Comparison of ENCODE assay signal across 20 mouse cellular contexts in the genomic region with DNA sequence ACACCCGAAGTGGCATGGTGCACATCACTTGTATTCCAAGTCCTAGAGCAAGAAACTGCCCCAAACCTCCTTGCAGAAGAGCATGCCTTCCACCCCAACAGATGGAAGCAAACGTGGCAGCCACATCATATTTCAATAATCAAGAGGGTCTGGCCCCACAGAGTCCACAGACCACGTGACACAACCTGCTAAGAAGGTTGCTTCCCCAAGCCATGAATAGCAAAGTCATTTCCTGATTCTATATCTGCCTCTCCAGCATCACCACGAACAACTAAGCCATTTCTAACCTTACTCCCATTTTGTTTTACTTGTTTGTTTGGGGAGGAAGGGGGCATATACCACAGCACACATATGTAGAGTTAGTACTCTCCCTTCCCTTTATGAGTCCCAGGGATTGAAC.
"Had no signal": no experiment of that assay in that cellular context is flagged by ENCODE, and none has a peak within 500 bp of the region (broad histone marks: within the 10 kb centered on the region; RNA-seq: fewer than 3 reads in every experiment).

No protein-coding gene starts in this region.

- H3K9me3 ChIP-seq: kidney, embryonic 15.5 days; liver, embryonic 13.5 days; megakaryocyte, embryonic 14.5 days; midbrain, embryonic 10.5 days; midbrain, embryonic 13.5 days; neural tube, embryonic 13.5 days had no signal

- H3K4me2 ChIP-seq: kidney, embryonic 15.5 days; liver, embryonic 13.5 days; midbrain, embryonic 13.5 days; neural tube, embryonic 13.5 days had no signal

- H3K27me3 ChIP-seq: kidney, embryonic 15.5 days; liver, embryonic 13.5 days; megakaryocyte, embryonic 14.5 days; midbrain, embryonic 13.5 days had no signal

- DNase-seq: kidney, postnatal 10 days; kidney, postnatal 36 days; liver, embryonic 13.5 days; lung, adult 2 months; lung, postnatal 14 days; lung, postnatal 4 days; right cerebral cortex, adult 18-20 months; right cerebral cortex, postnatal 14 days; right cerebral cortex, postnatal 4 days; thymus, adult 2 months; thymus, postnatal 14 days; thymus, postnatal 4 days had no signal

- H3K27ac ChIP-seq: kidney, embryonic 15.5 days; left cerebral cortex, adult 2 months; liver, embryonic 13.5 days; midbrain, embryonic 10.5 days; midbrain, embryonic 13.5 days; neural tube, embryonic 13.5 days; stomach, postnatal 0 days had no signal

- H3K36me3 ChIP-seq: kidney, embryonic 15.5 days; liver, embryonic 13.5 days; midbrain, embryonic 10.5 days; midbrain, embryonic 13.5 days; neural tube, embryonic 13.5 days had no signal

- H3K4me3 ChIP-seq: kidney, embryonic 15.5 days; left cerebral cortex, adult 2 months; liver, embryonic 13.5 days; megakaryocyte, embryonic 14.5 days; midbrain, embryonic 10.5 days; midbrain, embryonic 13.5 days; myocyte; neural tube, embryonic 13.5 days had no signal

- H3K9ac ChIP-seq: kidney, embryonic 15.5 days; liver, embryonic 13.5 days; midbrain, embryonic 13.5 days; neural tube, embryonic 13.5 days had no signal

- H3K4me1 ChIP-seq: kidney, embryonic 15.5 days; liver, embryonic 13.5 days; midbrain, embryonic 10.5 days had no signal
